Mouse (Mus musculus) gastrocnemius, adult 8-10 months (tissue): ENCODE data around the gene Renbp. TPM values are rescaled to one million over a fixed set of nuclear protein-coding genes. Genes with fewer than 3 reads are reported as not detected.

ENCODE experiments used
- total RNA-seq, 4 experiments: library from RNA; stranded (reverse); gene quantifications; 2 replicates each; pipeline ENCODE4 v1.2.4; 2022

Gene Renbp
- total RNA-seq, 4 experiments from 2014 or later: 0.87 to 2.3 (median 1.5) TPM

Other genes starting within 250 kb of the Renbp start
- 10 to 100 TPM; 51.3 to 65.3 (median 61.4) TPM for gene Bcap31, start 214.7 kb downstream of the Renbp start, total RNA-seq
- gene Abcd1, start 214.3 kb downstream of the Renbp start, total RNA-seq: 10 to 100 TPM; 16.6 to 20.5 (median 19.7) TPM
- gene Plxnb3, start 173.8 kb downstream of the Renbp start, total RNA-seq: under 1 TPM; 0.24 to 0.70 (median 0.39) TPM
- gene Srpk3, start 156.4 kb downstream of the Renbp start, total RNA-seq: 10 to 100 TPM; 30.4 to 34.6 (median 32.5) TPM
- 100 to 1,000 TPM; 347 to 391 (median 361) TPM for gene Idh3g, start 144.0 kb downstream of the Renbp start, total RNA-seq
- gene Ssr4, start 143.8 kb downstream of the Renbp start, total RNA-seq: 10 to 100 TPM; 79.3 to 97.7 (median 86.9) TPM
- 1 to 10 TPM in 1 of 4 experiments, under 1 TPM in 3; 0.44 to 1.0 (median 0.81) TPM for gene Pdzd4, start 105.9 kb downstream of the Renbp start, total RNA-seq
- gene Avpr2, start 38.7 kb downstream of the Renbp start, total RNA-seq: not detected
- gene L1cam, start 34.7 kb downstream of the Renbp start, total RNA-seq: 1 to 10 TPM; 1.7 to 3.1 (median 2.6) TPM
- gene Arhgap4, start 9.0 kb downstream of the Renbp start, total RNA-seq: 1 to 10 TPM in 1 of 4 experiments, under 1 TPM in 3; 0.22 to 1.1 (median 0.57) TPM
- gene Naa10, start 8.9 kb downstream of the Renbp start, total RNA-seq: 10 to 100 TPM; 46.6 to 61.8 (median 47.7) TPM
- 10 to 100 TPM; 29.8 to 34.0 (median 32.0) TPM for gene Hcfc1, start 35.5 kb upstream of the Renbp start, total RNA-seq
- 10 to 100 TPM; 34.9 to 39.0 (median 37.5) TPM for gene Irak1, start 93.1 kb upstream of the Renbp start, total RNA-seq
- 1 to 10 TPM in 1 of 4 experiments, under 1 TPM in 1, not detected in 2; 0.46 to 1.5 TPM for gene Opn1mw, start 196.6 kb upstream of the Renbp start, total RNA-seq
- gene Mecp2, start 204.5 kb upstream of the Renbp start, total RNA-seq: 10 to 100 TPM; 27.8 to 32.8 (median 29.0) TPM
- not detected for gene Tex28, start 237.0 kb upstream of the Renbp start, total RNA-seq
- gene Tktl1, start 246.4 kb upstream of the Renbp start, total RNA-seq: not detected